Mouse (Mus musculus): ENCODE data around the gene Gm28845.

Gene Gm28845

DNA sequence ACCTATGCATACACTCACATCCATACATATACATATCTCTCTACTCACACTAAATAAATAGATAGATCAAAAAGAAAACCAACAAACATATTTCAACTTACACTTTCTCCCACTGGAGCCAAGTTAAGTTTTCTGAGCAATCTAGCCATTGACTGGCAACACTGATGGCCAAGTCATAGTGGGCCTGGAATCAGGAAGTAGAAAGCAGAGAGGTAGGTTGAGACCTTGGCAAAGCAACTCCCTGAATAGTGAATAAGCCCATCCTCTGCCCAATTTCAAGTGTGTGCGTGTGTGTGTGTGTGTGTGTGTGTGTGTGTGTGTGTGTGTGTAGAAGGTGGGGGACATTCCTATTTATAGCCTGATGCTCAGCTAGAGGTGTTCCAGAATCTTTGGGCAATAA lies at the start of gene Gm28845:
Gene Gm28845 (minus strand): TSS at position 121 of the 400 bp plus-strand sequence.
- DNase-seq (ENCODE audit: low read depth, low spot score): no peak

DNA sequence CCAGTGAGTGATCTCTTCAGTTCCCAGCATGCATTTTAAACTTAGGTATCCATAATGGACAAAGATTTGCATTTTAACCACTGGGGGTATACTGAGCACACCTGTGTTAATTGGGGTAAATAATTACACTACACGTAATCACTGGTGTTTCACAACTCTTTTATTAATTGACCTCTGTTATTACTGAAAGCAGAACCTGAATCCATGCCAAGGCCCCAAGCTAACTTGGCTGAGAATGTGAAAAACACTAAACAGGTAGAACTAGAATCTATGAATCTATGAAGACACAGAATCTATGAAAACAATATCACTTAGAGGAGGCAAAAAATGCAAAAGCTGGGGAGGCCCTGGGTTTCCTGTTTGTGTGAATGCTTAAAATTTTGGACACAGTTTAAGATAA lies 48.1 kb upstream of the Gm28845 start:
- DNase-seq (ENCODE audit: low read depth, low spot score): no peak

DNA sequence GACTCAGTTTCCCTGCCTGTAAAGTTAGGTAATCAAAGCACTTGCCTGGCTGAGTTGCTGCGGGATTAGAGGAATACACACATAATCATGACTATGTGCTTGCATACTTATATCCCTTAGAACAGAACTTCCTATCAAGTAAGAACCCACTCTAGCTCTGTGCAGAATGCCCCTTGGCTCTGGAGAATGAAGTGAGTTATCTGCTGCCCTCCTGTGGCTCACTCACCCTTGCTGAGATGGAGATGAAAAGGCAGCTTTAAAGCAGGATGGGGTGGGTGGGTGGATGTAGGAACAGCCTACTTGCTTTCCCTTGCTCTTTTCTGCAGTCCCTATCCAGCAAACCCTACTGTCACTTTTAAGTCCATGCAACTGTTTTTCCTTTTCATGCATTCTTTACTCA lies 42.9 kb upstream of the Gm28845 start:
- DNase-seq (ENCODE audit: low read depth, low spot score): no peak

DNA sequence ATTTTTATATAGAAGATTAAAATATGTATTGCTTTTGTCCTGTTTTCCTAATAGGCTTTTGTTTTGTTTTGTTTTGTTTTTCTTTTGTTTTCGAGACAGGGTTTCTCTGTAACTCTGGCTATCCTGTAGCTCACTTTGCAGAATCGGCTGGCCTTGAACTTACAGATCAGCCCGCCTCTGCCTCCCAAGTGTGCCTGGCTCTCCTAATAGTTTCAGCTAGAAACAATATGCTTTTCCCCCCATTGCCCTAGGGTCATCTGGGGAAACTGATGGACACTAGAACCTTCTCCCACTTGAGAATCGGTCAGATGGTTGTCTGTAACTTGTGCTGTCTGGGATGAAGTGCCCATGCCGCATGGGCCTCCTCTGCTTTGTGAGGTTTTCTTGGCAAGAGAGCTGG lies 36.8 kb upstream of the Gm28845 start:
- no peak for DNase-seq (ENCODE audit: low read depth, low spot score)

DNA sequence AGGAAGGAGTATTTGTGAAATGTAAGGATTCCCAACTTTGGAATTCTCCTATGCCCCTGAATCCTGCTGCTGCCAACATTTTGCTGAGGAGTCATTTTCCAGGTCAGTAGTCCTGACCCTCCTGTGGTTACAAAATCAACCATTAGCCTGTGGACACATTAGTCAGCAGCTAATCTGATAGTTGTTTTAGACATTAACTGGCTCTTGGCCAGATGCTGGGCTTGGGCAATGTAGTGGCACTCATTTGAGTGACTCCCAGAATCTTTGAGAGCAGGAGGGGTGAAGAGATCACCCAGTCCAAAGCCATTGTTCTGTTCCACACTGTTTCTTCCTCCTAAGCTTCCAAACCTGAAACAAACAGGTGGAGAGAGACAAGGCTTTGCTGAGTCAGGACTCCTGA lies 35.5 kb upstream of the Gm28845 start:
- DNase-seq (ENCODE audit: low read depth, low spot score): no peak

DNA sequence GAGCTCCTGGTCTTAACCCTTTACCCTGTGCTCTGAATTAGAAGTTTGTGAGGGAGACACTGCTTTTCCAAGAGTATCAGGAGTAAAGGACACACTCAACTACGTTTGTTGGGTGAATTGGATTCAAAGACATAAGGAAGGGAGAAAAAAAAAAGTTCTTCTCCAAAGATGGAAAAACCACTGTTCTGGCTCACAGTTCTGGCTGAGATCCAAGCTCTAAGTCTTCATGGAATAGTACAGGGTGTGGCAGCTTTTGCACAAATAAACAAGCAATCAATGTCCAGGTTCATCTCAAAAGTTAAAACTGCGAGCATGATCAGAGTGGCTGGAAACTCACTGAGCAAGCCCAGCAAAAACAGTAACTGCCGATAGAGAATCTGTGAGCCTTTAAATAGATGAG lies 28.6 kb upstream of the Gm28845 start:
- no peak for DNase-seq (ENCODE audit: low read depth, low spot score)

DNA sequence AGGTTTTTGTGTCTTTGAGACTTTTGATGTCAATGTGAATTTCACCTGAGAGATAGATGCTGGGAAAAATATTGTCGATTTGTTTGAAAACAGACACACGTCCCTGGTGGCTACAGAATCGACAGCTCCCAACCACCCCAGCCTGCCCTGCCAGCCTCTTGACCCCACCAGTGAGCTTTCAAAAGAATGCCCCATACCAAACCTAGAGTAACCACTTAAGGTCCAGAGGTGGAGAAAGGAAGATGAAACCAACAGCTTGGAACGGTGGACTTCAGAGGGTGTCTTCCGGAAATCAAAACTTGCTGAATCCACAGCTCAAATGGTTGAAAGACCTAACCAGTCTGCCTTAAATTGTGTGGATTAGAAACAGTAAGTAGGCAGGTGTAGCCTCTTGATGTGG lies 28.0 kb upstream of the Gm28845 start:
- no peak for DNase-seq (ENCODE audit: low read depth, low spot score)

DNA sequence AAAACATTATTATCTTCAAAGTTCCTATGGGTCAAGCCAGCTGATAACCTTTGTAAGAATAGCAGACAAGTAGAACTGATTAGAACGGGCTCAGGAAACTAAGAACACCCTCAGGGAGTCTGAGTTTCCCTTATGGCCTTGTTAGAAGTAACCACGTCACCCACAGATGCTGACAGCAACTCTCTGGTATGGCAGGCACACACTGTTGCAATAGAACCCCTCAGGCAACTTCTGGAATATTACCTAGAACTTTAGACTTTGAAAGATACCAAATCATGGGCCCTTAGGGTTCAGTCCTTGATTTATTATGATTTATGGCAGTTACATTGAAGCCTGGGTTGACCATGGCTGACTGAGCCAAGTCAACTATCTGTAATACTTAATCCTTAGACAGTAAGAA lies 27.2 kb upstream of the Gm28845 start:
- no peak for DNase-seq (ENCODE audit: low read depth, low spot score)

DNA sequence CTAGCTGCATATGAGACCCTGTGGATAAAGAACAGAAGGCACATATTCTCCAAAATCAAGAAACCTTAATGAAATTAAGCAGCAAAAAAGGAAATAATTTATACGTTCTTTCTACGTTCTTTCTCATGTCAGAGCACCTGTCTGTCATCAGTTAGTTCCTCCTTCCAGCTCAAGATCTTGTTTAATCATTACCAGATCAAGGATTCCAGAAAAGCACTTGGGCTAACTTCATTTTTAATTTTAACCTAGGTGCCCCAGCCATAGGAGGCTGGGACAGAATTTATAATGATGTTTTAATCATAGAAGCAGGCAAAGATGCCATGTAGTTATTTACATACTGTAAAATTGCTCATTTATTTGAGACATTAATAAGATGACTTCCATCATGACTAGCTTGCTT lies 25.4 kb upstream of the Gm28845 start:
- no peak for DNase-seq (ENCODE audit: low read depth, low spot score)

DNA sequence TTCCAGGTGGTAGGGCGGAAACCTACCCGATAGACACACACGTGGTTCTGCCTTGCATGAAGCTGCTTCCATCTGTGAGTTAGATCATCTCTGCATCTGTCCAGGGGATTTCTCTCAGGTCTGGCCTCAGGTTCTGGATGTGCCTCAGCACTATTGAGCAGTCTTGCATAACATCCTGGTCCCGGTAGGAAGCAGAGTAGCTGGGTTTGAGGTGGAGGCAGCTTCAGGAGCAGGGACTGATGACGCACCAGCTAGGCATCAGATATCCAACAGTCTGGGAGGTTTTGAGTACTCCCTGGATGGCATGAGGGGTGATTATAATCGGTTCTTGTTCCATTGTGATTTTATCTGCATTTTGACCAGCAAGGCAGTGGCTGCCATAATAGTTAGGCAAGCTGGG lies 18.2 kb upstream of the Gm28845 start:
- no peak for DNase-seq (ENCODE audit: low read depth, low spot score)

DNA sequence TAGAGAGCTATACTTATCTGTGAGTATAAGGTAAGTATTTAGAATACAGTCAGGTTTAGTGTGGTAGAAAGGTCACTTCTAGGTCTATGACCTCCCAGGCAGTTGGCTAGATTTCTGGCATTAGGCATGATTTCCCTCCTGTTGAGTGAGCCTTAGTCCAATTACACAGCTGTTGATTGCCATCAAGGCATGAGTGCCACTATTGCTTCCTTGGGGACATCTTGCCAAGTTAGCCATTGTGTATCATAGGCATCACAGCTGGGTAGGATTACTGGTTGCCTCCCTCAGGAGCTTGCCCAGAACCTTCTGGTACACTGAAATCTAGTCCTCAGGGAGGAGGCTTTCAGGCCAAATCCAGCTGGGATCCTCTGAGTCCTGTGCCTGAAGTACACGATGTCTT lies 13.5 kb upstream of the Gm28845 start:
- DNase-seq (ENCODE audit: low read depth, low spot score): no peak

DNA sequence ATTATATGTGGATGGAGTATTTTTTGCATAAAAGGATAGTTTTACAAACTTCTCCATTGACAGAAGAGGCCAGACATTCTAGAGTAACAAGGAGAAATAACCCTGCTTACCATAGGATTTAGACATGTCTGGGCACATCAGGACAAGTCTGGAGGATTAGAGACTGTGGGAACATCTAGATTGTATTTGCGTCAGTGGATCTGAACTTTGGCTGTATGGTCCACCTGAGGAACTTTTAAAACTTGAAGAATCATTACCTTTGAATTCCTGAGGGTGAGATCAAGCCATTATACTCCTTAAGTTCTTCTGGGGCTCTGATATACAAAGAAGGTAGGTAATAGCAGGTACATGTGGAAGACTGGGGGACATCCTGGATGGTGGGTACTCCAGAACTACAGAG lies 12.3 kb upstream of the Gm28845 start:
- no peak for DNase-seq (ENCODE audit: low read depth, low spot score)

DNA sequence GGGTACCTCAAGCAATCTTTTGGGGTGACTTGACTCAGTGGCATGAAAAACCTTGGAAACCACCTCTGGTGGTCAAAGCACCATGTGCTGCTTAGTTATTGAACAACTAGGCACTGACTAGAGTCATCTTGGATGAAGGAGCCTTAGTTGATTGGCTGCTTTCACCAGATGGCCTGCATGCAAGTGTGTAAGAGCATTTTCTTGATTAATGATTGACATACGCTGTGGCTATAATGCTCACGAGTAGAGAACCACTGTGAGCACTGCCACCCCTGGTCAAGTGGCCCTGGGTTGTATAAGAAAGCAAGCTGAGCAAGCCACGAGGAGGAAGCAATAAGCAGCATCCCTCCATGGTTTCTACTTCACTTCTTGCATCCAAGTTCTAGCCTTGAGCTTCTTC lies 10.9 kb upstream of the Gm28845 start:
- DNase-seq (ENCODE audit: low read depth, low spot score): no peak

DNA sequence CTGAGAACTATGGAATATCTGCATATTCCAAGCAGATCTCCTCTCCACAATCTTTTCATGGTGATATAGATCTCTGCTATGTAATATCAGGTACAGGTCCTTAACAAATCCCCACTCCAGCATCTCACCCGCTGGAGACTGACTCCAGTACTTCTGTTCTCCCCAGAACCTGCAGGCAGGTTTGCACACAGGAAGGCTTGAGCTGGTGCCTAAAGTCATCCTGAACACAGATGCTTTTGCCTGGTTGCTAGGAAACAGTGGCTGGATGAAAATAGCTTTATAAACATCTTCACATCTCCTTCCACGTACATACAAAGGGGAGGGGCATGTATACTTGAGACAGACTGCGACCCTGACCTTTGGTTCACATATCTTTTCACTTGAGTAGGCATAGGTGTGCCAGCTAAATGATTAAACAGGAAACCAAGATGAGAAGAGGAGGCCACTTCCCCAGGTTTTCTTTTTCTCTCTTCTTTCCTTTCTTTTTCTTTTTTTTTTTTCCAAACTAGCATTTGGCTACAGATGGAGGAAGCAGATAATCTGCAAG lies 10.3 kb upstream of the Gm28845 start:
- no peak for DNase-seq (ENCODE audit: low read depth, low spot score)

DNA sequence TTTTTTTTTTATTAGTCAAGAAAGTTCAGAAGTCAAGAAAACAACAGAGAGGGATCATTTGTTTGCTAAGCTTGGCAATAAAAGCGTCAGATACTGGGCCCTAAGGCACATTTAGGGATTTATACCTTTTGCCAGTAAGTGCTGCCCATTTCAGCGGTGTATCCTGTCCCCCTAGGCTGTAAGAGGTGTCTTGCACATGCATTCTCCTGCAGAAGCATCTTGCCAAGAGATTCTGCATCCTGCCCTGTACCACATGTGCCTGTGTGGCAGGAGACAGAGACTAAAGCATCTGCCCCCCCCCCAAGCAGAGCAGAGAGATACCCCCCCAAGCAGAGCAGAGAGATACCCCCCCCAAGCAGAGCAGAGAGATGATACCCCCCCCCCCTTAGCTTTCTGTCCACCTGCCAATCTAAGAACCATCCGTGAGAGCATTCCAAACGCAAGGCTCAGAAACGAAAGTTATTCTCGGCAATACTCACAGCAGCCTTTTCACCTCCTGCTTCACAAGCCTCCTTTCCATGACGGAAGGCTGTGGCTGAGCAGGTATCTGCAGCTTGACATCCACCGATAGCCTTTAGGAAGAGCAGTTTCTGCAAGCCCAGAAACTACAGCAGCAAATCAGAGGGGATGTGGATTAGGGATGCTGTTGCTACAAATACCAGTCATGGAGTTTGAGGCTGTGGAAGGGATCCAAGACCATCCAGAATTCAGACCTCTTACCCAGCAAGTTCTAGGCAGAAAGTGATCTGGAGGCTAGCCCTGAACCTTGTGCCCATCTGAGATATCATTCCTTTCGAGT lies 3.4 kb upstream of the Gm28845 start, which contains the start of gene D630023F18Rik:
Gene D630023F18Rik (minus strand): TSS at position 641 of the 799 bp plus-strand sequence.
- no peak for DNase-seq (ENCODE audit: low read depth, low spot score)

DNA sequence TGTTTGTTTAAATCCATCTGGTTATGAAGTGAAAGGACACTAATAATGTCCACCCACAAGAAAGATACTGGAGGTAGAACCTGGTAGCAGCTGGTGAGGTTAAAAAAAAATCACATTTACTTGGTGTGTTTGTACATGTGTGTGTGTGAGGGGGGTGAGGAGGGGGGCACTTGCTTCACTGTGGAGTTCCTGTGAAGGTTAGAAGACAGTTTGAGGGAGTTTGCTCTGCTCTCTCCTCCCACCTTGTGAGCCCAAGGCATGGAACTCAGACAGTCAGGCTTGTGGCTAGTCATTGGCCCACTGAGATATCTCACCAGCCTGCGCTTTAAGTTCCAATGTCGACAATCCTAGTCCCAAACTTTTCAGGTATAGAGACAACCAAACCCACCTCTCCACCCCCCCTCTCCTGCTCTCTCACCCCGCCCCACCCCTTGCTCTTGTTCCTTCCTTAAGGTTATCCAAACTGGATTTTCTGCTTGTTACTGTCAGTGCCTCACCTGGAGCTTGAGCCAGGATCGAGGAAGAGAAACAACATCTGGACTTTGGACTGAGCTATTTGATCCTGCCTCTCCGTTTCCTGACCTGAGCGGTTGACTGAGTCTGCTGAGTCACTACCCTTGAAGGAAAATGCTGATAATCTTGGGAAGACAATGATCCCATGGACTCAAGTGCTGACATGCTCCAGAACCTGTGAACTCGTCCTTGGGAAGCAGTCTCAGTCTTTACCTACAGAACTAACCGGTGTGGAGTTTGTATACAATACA lies 1.0 kb downstream of the Gm28845 start:
- DNase-seq (ENCODE audit: low read depth, low spot score): no peak

DNA sequence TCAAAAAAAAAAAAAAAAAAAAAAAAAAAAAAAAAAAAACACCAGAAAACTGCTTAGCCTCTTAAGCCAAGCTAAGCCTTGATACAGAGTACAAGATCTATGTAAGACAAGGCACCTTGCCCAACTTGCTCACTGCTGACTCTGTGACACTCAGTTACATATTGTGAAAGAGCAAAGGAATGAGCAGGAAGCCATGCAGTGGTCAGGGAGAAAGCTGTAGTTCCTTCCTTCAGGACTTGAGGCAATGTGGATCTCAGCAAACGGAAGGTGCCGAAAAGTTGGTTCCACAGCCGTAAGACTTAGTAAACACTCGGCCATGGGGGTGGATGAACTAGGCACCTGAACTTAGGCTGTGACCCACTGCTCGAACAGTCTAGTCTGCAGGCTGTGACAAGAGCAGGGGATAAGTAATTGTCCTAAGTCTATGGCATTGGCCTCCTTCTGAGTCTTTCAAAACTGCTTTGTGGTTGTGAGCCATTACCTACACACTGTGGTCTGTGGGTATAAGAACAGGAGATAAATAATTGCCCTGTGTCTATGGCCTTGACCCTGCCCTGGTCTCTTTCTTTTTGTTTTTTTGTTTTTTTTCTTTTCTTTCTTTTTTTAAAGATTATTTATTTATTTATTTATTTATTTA lies 5.7 kb downstream of the Gm28845 start:
- no peak for DNase-seq (ENCODE audit: low read depth, low spot score)

DNA sequence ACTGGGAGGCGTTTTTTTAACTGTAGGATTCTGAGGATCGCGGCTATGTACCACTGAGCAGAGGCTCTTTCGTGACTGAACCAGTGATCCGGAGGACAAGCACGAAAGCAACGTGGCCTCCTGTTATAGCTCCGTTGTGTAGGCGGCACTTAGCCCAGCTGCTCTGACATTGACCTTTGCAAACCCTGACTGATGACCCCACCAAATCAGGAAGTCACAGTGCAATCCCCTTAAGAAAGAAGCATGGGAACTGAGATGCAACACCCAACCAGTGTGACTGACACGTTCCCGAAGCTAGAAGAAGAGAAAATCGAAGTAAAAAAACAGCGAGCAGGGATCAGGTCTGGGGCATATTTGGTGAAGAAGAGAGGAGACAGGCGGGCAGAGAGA lies 6.6 kb downstream of the Gm28845 start:
- no peak for DNase-seq (ENCODE audit: low read depth, low spot score)

DNA sequence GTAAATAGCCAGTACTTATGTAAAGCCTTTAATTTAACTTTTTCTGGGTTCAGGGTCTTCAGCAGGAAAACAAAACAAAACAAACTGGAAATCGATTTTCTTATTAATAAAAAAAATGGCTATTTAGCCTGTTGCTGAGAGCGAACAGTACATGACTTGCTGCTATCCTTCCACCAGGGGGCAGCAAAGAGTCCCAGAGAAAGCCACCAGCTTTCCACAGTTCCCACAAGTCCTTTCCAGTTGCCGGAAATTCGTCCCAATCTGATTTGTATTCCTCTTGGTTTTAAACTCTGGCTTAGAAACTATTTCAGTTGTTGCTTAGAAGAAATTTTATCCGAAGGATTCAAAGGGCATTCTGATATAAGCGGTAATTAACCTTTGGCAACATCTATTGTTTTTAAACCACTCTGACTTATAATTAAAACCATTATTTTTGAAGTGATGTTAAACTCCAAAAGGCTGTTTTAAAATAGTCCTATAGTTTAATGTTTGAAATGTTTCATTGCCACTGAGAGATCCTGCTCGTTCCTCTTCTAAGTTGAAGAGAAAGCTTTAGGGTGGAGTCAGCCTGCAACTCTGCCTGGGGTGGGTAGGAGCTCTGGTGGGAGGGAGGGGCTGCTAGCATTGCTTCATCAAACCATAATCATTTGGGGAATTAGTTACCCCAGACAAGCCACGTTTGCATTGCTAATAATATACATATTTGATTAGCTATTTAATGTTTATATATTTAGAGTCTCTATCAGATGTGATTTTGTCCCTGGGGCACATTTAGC lies 7.1 kb downstream of the Gm28845 start:
- DNase-seq (ENCODE audit: low read depth, low spot score): peak; percentile 55

DNA sequence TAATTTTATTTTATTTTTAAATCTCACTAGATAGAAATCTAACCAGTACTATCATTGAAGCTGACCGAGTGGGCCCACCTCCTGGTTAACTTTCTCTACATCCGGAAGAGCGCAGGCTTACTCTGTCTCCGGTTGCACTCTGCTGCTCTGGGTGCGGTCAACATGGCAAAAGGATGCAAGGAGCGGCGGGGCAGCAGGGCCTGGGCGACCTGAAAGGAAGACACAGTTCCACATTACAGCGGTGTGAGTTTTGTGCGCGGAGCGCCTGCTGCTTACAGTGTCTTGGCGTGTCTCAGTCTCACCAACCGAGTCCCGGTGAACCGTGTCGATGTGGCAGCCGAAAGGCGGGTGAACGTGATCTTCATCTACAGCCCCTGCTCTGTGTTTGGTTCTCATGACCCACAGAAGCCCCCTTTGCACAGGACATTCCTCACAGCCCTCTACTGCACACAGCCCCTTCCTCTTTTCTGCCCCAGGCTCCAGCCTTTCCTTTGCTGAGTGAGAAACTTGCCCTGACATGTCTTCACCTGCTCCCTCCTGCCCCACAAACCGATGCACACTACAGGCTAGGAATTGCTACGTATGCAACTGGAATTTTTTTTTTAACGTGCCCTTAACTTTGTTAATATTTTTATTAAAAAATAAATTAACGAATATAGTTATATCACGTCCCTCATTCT lies 9.5 kb downstream of the Gm28845 start:
- peak; percentile 20 for DNase-seq (ENCODE audit: low read depth, low spot score)

DNA sequence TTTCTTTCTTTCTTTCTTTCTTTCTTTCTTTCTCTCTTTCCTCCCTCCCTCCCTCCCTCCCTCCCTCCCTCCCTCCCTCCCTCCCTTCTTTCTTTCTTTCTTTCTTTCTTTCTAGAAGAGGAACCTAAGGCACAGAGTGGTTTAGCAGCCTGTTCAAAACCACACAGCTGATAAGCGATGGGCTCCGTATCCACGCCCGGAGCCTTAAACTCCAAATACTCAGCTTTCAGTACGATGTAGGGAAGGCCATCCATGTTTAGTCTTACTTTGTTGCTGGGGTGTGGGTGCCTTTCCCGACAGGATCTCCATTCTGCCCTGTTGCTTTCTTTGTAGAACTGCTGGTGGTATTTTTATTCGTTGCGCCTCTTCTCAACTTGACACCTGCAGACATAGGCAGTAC lies 10.2 kb downstream of the Gm28845 start:
- no peak for DNase-seq (ENCODE audit: low read depth, low spot score)
